Mouse (Mus musculus) heart, postnatal 0 days (tissue): ENCODE results near the gene Pask. TPM values are rescaled to one million over a fixed set of nuclear protein-coding genes. Genes with fewer than 3 reads are reported as not detected.

Experiments used
- ATAC-seq: fragments of 200-750 bp; cut with Nextera tagmentation; 2 replicates; pipeline ENCODE4 v1.8.0; 2017; ENCODE audit warnings: low read depth, moderate number of reproducible peaks, moderate library complexity; ENCODE audit not compliant: insufficient read depth
- DNase-seq: peaks from one replicate; pipeline ENCODE4 v3.0.0-alpha.2; 2016; ENCODE audit warnings: low spot score
- H3K27ac ChIP-seq: fragments of 300-500 bp; sonication (generic); 2 replicates; pipeline ENCODE4 v1.5.1; 2014; ENCODE audit warnings: low read depth, mild to moderate bottlenecking
- H3K27me3 ChIP-seq: fragments of 300-500 bp; sonication (generic); 2 replicates; pipeline ENCODE4 v1.6.1; 2014; ENCODE audit warnings: low read length, mixed read lengths; ENCODE audit not compliant: control insufficient read depth, insufficient read depth
- H3K36me3 ChIP-seq: fragments of 300-500 bp; sonication (generic); replicated peaks from 2 replicates; pipeline ENCODE4 v1.6.1; 2014; ENCODE audit warnings: low read length, mixed read lengths; ENCODE audit not compliant: control insufficient read depth, insufficient read depth
- H3K4me1 ChIP-seq: fragments of 300-500 bp; sonication (generic); 2 replicates; pipeline ENCODE4 v1.6.1; 2014; ENCODE audit warnings: antibody characterized with exemption; ENCODE audit not compliant: control insufficient read depth, insufficient read depth
- H3K4me2 ChIP-seq: fragments of 300-500 bp; sonication (generic); 2 replicates; pipeline ENCODE4 v1.6.1; 2014; ENCODE audit warnings: low read depth, mild to moderate bottlenecking, low read length, moderate library complexity
- H3K4me3 ChIP-seq: fragments of 300-500 bp; sonication (generic); 2 replicates; pipeline ENCODE4 v1.5.1; 2014; ENCODE audit warnings: low read depth, low read length
- H3K9ac ChIP-seq: fragments of 300-500 bp; sonication (generic); replicated peaks from 2 replicates; pipeline ENCODE4 v1.6.1; 2014; ENCODE audit warnings: low read depth, low read length, mixed read lengths
- H3K9me3 ChIP-seq: fragments of 300-500 bp; sonication (generic); replicated peaks from 2 replicates; pipeline ENCODE4 v1.6.1; 2016; ENCODE audit warnings: low read length; ENCODE audit not compliant: control insufficient read depth
- CTCF ChIP-seq: IDR thresholded peaks from 2 replicates; pipeline ENCODE4 v1.5.1; 2016; ENCODE audit warnings: antibody characterized with exemption, control low read depth, low read depth
- EP300 ChIP-seq: IDR thresholded peaks from 2 replicates; pipeline ENCODE4 v1.6.1; 2016; ENCODE audit warnings: antibody characterized with exemption, low read depth
- WGBS: fragments of 180-500 bp; shearing (Covaris S2); extraction: QIAGEN DNeasy Blood & Tissue Kit; methylation state at CpG from one replicate; pipeline ENCODE4 v1.1.7; 2014; 5-methylcytosine and 5-hydroxymethylcytosine counted together
- polyA plus RNA-seq: library from polyadenylated mRNA; unstranded; fragments of >200 nt; fragmentation: Nextera tagmentation; extraction: Ambion mirVana; gene quantifications from 2 replicates; pipeline ENCODE4 v1.2.1, GENCODE M21; 2015
- total RNA-seq: library from RNA; depleted of rRNA; stranded (reverse); fragments of >200 nt; gene quantifications from 2 replicates; pipeline ENCODE4 v1.2.3, GENCODE M21; 2014; ENCODE audit warnings: low replicate concordance

Pask gene
- total and polyA plus RNA-seq, 2 experiments from 2014 or later, result 1.9 to 5.7 TPM

DNA sequence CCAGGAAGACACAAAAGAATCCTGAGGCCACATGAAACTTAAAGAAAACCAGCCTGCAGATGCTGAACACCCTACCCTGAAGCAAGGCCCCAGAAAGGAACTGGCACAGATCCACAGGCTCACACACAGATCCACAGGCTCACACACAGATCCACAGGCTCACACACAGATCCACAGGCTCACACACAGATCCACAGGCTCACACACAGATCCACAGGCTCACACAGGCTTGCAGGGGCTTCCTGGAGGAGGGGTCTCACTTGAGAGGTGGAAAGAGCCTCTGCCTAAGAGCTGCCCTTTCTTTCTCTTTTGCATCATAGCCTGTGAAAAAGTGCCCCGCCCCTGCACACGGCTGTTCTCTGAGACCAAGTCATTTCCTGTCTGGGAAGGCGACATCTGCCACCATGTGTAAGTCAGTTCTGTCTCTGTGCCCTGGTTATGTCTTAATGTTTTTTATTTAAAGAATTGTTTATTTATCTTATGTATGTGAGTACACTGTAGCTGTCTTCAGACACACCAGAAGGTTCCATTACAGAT, 53.5 kb downstream of the Pask start:
- Histone ChIP-seq H3K9ac (no peak overlapping the region), H3K9me3 (no peaks in the 10 kb centered on the region), H3K27ac (no peak overlapping the region), H3K4me2 (no peak overlapping the region), H3K27me3 (no peaks in the 10 kb centered on the region), H3K4me3 (no peak overlapping the region), H3K36me3 (no peaks in the 10 kb centered on the region), H3K4me1 (no peaks in the 10 kb centered on the region)
- ATAC-seq (no peak), DNase-seq (no peak)
- WGBS, result 47% methylated on average over 3 of the region's 3 CpGs
- TF ChIP-seq CTCF (no peak), EP300 (no peak)

DNA sequence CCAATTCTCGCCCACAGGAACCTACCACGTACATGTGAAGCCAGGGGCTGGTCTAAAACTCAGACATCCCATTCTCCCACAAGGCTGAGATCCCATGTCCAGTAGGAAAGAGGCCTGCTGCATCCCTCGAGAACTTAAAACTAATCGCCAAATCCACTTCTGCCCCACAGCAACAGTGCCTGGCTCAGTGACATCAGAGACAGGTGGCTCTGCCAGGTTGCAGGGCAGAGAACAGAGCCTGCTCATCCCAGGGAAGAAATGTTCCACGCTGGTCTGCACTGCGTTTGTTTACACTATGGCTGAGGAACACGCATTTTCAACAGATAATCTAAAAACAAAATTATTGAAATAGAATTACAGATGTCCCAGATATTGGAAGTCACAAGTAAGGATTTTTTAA, 66.2 kb downstream of the Pask start:
- no peaks in the 10 kb centered on the region for H3K27me3 ChIP-seq
- H3K4me2 ChIP-seq, result no peak overlapping the region
- no peaks in the 10 kb centered on the region for H3K36me3 ChIP-seq
- H3K9ac ChIP-seq, result no peak overlapping the region
- DNase-seq (no peak), ATAC-seq (no peak)
- no peak overlapping the region for H3K4me3 ChIP-seq
- no peaks in the 10 kb centered on the region for H3K9me3 ChIP-seq
- H3K27ac ChIP-seq, result no peak overlapping the region
- H3K4me1 ChIP-seq, result no peaks in the 10 kb centered on the region
- WGBS, result 72% methylated on average over 7 of the region's 7 CpGs
- TF ChIP-seq EP300, result no peak
- TF ChIP-seq CTCF, result no peak

- WGBS, result 71% methylated on average over 6 of the region's 6 CpGs
- H3K4me2 ChIP-seq, result no peak overlapping the region
- no peak overlapping the region for H3K4me3 ChIP-seq
- no peaks in the 10 kb centered on the region for H3K4me1 ChIP-seq
- no peak for DNase-seq
- TF ChIP-seq CTCF, result no peak
- no peak for TF ChIP-seq EP300
- no peak for ATAC-seq
- H3K9ac ChIP-seq, result no peak overlapping the region
- no peaks in the 10 kb centered on the region for H3K9me3 ChIP-seq
- H3K27me3 ChIP-seq, result no peaks in the 10 kb centered on the region
- no peak overlapping the region for H3K27ac ChIP-seq
- no peaks in the 10 kb centered on the region for H3K36me3 ChIP-seq
Observed at GRCm38 (mm10) chr1:93275561-93275960, 67.7 kb downstream of the Pask start.

GRCm38 (mm10) chr1:93272409-93272821, 70.9 kb downstream of the Pask start:
- no peak for TF ChIP-seq EP300
- no peak for TF ChIP-seq CTCF

GRCm38 (mm10) chr1:93271751-93272150, 71.5 kb downstream of the Pask start:
- Histone ChIP-seq H3K27ac (no peak overlapping the region), H3K4me2 (no peak overlapping the region), H3K36me3 (no peaks in the 10 kb centered on the region), H3K9me3 (no peaks in the 10 kb centered on the region), H3K4me3 (no peak overlapping the region), H3K4me1 (no peaks in the 10 kb centered on the region), H3K9ac (no peak overlapping the region), H3K27me3 (no peaks in the 10 kb centered on the region)
- TF ChIP-seq CTCF (no peak), EP300 (no peak)
- DNase-seq, result no peak
- no peak for ATAC-seq
- WGBS, result 74% methylated on average over 6 of the region's 6 CpGs

More at GRCm38 (mm10) chr1:93272409-93272821, 70.9 kb downstream of the Pask start:
- no peak overlapping the region for H3K9ac ChIP-seq
- 4% methylated on average over 15 of the region's 16 CpGs for WGBS
- DNase-seq (peak; percentile 55), ATAC-seq (no peak)
- no peaks in the 10 kb centered on the region for H3K36me3 ChIP-seq
- H3K4me1 ChIP-seq, result no peaks in the 10 kb centered on the region
- no peak overlapping the region for H3K4me3 ChIP-seq
- H3K27ac ChIP-seq, result no peak overlapping the region
- H3K4me2 ChIP-seq, result no peak overlapping the region
- H3K27me3 ChIP-seq, result no peaks in the 10 kb centered on the region
- no peaks in the 10 kb centered on the region for H3K9me3 ChIP-seq

DNA sequence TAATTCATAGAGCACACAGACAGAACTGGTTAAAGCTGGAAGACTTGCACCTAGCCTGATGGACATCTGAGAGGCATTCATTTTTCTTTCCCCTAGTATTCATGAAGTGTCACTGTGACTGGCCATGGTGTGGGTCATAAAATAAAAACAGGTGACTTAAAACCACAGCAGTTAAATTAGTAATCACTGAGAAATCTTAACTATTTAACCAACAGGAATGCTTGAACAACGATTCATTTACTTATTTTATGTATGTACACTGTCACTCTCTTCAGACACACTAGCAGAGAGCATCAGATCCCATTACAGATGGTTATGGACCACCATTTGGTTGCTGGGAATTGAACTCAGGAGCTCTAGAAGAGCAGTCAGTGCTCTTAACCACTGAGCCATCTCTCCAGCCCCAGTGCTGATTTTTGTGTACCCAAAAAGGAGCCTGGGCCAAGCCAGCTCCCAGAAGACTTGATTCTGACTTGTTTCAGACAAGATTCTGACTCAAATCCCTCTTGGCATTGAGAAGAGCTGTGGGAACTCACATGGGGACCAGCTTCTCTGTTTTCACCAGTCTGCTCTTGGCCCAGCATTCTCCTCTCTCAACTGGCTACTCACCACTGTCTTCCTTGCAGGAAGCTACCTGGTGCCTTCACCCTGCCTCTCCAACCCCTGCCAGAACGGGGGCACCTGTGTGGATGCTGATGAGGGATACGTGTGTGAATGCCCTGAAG, 72.6 kb downstream of the Pask start:
- Histone ChIP-seq H3K27ac (no peak overlapping the region), H3K27me3 (no peaks in the 10 kb centered on the region), H3K9ac (no peak overlapping the region), H3K4me2 (no peak overlapping the region), H3K4me3 (no peak overlapping the region), H3K9me3 (no peaks in the 10 kb centered on the region), H3K36me3 (no peaks in the 10 kb centered on the region), H3K4me1 (no peaks in the 10 kb centered on the region)
- DNase-seq (no peak), ATAC-seq (no peak)
- TF ChIP-seq EP300 (no peak), CTCF (no peak)
- 56% methylated on average over 3 of the region's 3 CpGs for WGBS
